Mouse (Mus musculus): ENCODE data around the gene Tdp1. TPM values are rescaled to one million over a fixed set of nuclear protein-coding genes. Genes with fewer than 3 reads are reported as not detected.
A peak's percentile ranks its signal among the peaks of the same experiment; 100 is the strongest.

The Tdp1 gene
- polyA plus RNA-seq, 1 experiment from 2014 or later = 51.3 TPM

- no peak for DNase-seq (ENCODE audit: low spot score)
- Histone ChIP-seq H3K9me3 (no peaks in the 10 kb centered on the region), H3K36me3 (peaks cover 42% of the 10 kb centered on the region), H3K27me3 (ENCODE audit: insufficient read depth, poor library complexity, severe bottlenecking) (no peaks in the 10 kb centered on the region), H3K27ac (no peak overlapping the region), H3K4me3 (no peak overlapping the region), H3K4me1 (peaks cover 19% of the 10 kb centered on the region; the same call in 1 of the 2 replicates)
- 87% methylated on average over 6 of the region's 6 CpGs for WGBS
Observed at GRCm38 (mm10) chr12:99939179-99939578, 54.9 kb downstream of the Tdp1 start.

DNA sequence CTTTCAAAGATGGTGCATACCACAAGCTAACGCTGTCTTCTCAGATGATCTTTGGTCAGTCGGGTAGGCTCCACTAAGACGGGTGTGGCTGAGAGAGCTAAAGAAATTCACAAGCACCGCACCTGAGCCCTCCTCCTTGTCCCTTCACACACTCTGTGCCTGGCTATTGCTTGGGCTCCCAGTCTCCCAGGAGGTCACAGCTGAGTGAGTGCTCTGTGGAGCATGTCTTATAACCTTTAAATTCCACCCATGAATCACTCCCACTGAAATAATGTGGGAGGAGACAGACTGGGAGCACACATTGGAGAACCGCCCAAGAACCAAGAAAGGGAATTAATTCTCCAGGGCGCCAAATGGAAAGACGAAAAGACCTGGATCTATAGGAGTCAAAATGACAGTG is 56.4 kb downstream of the Tdp1 start:
- 91% methylated on average over 7 of the region's 7 CpGs for WGBS
- DNase-seq (ENCODE audit: low spot score) = no peak
- Histone ChIP-seq H3K4me3 (no peak overlapping the region), H3K36me3 (peaks cover 34% of the 10 kb centered on the region), H3K4me1 (peaks cover 17% of the 10 kb centered on the region; the same call in 1 of the 2 replicates), H3K9me3 (no peaks in the 10 kb centered on the region), H3K27me3 (ENCODE audit: insufficient read depth, poor library complexity, severe bottlenecking) (no peaks in the 10 kb centered on the region), H3K27ac (no peak overlapping the region)

DNA sequence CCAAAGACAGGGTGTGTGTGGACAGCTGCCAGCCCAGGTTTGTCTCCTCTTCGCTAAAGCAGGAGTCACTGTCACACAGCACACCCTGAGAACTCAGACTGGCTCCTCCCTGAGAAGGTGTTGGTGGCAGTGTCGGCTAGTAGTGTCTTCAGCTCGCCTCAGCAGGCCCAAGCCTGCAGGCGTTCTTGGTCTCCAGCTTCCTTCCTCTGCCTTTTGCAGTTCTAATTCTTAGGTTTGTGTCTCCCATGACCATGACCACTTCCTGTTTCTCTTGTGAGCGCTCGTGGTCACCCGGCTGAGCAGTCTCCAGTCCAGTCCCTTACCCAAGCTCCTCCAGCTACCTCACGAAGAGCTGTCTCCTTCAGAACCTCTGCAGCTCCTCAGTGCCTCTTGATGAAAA is 58.1 kb downstream of the Tdp1 start:
- Histone ChIP-seq H3K4me3 (no peak overlapping the region), H3K4me1 (peaks cover 13% of the 10 kb centered on the region; the same call in 1 of the 2 replicates), H3K36me3 (peaks cover 31% of the 10 kb centered on the region), H3K27me3 (ENCODE audit: insufficient read depth, poor library complexity, severe bottlenecking) (no peaks in the 10 kb centered on the region), H3K27ac (no peak overlapping the region), H3K9me3 (no peaks in the 10 kb centered on the region)
- no peak for DNase-seq (ENCODE audit: low spot score)
- WGBS = 75% methylated on average over 8 of the region's 8 CpGs

GRCm38 (mm10) chr12:99952928-99953327 is 68.6 kb downstream of the Tdp1 start:
- no peak for DNase-seq (ENCODE audit: low spot score)
- H3K4me1 ChIP-seq = peaks cover 8% of the 10 kb centered on the region
- no peaks in the 10 kb centered on the region for H3K9me3 ChIP-seq
- H3K27me3 ChIP-seq (ENCODE audit: insufficient read depth, poor library complexity, severe bottlenecking) = no peaks in the 10 kb centered on the region
- no peak overlapping the region for H3K4me3 ChIP-seq
- H3K27ac ChIP-seq = no peak overlapping the region
- 59% methylated on average over 7 of the region's 7 CpGs for WGBS
- peaks cover 10% of the 10 kb centered on the region; the same call in 1 of the 2 replicates for H3K36me3 ChIP-seq

DNA sequence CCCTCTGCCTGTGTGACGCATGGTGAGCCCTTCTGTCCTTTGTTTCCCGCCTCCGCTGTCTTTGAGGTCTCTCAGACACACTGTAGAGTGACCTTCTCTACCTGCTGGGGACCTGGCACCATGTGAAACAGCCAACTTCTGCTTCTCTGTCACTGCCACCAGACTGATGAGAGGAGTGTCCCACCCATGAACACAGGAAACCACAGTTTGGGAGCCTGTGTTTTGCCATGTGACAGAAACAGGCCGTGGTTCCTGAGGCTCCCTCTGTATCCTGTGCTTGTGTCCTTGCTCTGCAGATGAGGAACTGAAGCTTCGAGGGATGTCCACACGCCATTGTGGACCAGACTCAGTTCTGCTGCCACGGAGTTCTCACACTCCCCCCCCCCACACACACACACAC is 72.1 kb downstream of the Tdp1 start:
- 78% methylated on average over 7 of the region's 7 CpGs for WGBS
- no peaks in the 10 kb centered on the region for H3K9me3 ChIP-seq
- no peak overlapping the region for H3K4me3 ChIP-seq
- H3K36me3 ChIP-seq = peaks cover 6% of the 10 kb centered on the region; the same call in 1 of the 2 replicates
- H3K27me3 ChIP-seq (ENCODE audit: insufficient read depth, poor library complexity, severe bottlenecking) = peaks cover 7% of the 10 kb centered on the region; the same call in 1 of the 2 replicates
- H3K27ac ChIP-seq = no peak overlapping the region
- peak; percentile 30 for DNase-seq (ENCODE audit: low spot score)
- peaks cover 14% of the 10 kb centered on the region for H3K4me1 ChIP-seq

- H3K4me3 ChIP-seq = no peak overlapping the region
- no peaks in the 10 kb centered on the region for H3K9me3 ChIP-seq
- WGBS = 76% methylated on average over 9 of the region's 9 CpGs
- no peak overlapping the region for H3K27ac ChIP-seq
- peaks cover 16% of the 10 kb centered on the region for H3K27me3 ChIP-seq (ENCODE audit: insufficient read depth, poor library complexity, severe bottlenecking)
- H3K36me3 ChIP-seq = peaks cover 6% of the 10 kb centered on the region; the same call in 1 of the 2 replicates
- peak; percentile 51 for DNase-seq (ENCODE audit: low spot score)
- peaks cover 9% of the 10 kb centered on the region; the same call in 1 of the 2 replicates for H3K4me1 ChIP-seq
Observed at GRCm38 (mm10) chr12:99958068-99959060, 74.0 kb downstream of the Tdp1 start.

- Histone ChIP-seq H3K4me3 (no peak overlapping the region), H3K4me1 (peaks cover 9% of the 10 kb centered on the region), H3K36me3 (peaks cover 6% of the 10 kb centered on the region; the same call in 1 of the 2 replicates), H3K27ac (no peak overlapping the region), H3K9me3 (no peaks in the 10 kb centered on the region), H3K27me3 (ENCODE audit: insufficient read depth, poor library complexity, severe bottlenecking) (peaks cover 25% of the 10 kb centered on the region)
- DNase-seq (ENCODE audit: low spot score) = peak; percentile 51
Observed at GRCm38 (mm10) chr12:99959291-99959690, 75.0 kb downstream of the Tdp1 start.

DNA sequence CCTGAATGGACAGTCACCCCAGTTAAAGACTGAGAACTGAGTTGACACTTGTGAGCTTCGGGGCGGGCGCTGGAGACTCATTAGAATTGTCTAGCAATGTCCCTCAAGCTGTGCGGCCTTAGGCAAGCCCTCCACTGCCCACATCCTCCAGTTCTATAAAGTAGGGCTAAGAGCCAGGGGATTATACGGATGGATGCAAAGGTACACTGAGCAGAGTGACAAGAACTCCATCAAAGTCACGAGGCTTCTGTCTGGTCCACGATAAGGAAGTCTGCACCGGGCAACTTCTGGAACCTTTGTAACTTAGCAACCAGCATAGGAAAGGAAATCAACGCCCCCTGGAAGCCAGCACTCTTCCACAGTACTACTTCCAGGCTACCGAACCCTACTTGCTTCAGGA is 75.6 kb downstream of the Tdp1 start:
- Histone ChIP-seq H3K4me3 (no peak overlapping the region), H3K27ac (no peak overlapping the region), H3K27me3 (ENCODE audit: insufficient read depth, poor library complexity, severe bottlenecking) (peaks cover 32% of the 10 kb centered on the region), H3K36me3 (peaks cover 6% of the 10 kb centered on the region; the same call in 1 of the 2 replicates), H3K4me1 (peaks cover 16% of the 10 kb centered on the region), H3K9me3 (no peaks in the 10 kb centered on the region)
- DNase-seq (ENCODE audit: low spot score) = peak; percentile 66
- WGBS = 28% methylated on average over 10 of the region's 10 CpGs

GRCm38 (mm10) chr12:99960675-99961074 is 76.4 kb downstream of the Tdp1 start:
- no peak for DNase-seq (ENCODE audit: low spot score)
- Histone ChIP-seq H3K27ac (no peak overlapping the region), H3K36me3 (0 out of 2 replicates have a peak, but pooled peaks cover 2% of the 10 kb centered on the region), H3K27me3 (ENCODE audit: insufficient read depth, poor library complexity, severe bottlenecking) (peaks cover 39% of the 10 kb centered on the region), H3K4me1 (peaks cover 23% of the 10 kb centered on the region), H3K4me3 (no peak overlapping the region), H3K9me3 (no peaks in the 10 kb centered on the region)
- WGBS = 78% methylated on average over 7 of the region's 7 CpGs

DNA sequence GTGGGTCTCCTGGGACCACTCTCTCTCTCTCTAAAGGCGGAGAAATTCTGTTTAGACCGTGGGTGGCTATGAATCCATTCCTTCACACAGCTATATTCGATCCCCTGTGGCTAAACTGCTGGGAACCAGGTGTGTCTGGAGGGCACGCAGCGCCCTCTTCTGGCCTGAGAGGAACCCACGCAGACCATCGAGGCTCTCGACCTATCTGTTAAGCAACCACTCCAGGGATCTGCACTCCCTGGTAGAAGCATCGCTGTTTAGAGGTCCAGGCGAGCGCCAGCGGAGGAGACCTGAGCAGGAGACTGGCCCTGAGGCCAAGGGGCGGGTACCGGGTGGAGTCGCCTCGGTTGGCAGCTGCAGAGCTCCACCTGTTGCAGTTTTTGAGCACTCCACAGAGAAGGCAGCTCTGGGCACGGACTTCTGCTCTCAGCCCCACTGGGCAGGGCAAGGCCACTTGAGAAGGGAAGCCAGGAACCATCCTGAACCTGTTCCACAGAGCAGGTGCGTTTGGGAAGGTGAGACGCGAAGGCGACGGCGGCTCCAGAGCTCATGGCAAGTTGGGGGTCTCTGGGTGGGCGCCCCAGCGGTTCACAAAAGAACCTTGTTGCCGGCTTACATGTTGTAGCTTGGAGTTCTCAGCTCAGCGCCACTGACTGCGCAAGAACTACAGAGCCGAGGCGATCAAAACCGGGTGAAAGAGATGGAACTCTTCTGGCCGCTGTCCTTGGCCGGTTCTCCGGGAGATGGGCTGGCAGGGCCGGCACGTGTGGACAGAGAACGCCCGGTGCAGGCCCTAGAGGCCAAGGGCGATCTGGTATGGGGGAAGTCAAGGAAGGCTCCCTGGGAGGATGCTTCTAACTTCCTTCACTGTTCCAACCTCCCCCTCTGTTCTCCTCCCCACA is 80.2 kb downstream of the Tdp1 start, which contains the start of gene Kcnk13:
TSS of gene Kcnk13 (plus strand) at position 199 of the 902 bp plus-strand sequence.
- peak; percentile 84 for DNase-seq (ENCODE audit: low spot score)
- H3K4me1 ChIP-seq = peaks cover 35% of the 10 kb centered on the region
- H3K4me3 ChIP-seq = peak within 1 kb of the TSS; percentile 65
- no peaks in the 10 kb centered on the region for H3K36me3 ChIP-seq
- 2% methylated on average over 39 of the region's 39 CpGs for WGBS
- no peaks in the 10 kb centered on the region for H3K9me3 ChIP-seq
- H3K27me3 ChIP-seq (ENCODE audit: insufficient read depth, poor library complexity, severe bottlenecking) = peaks cover 78% of the 10 kb centered on the region
- H3K27ac ChIP-seq = no peak within 1 kb of the TSS

DNA sequence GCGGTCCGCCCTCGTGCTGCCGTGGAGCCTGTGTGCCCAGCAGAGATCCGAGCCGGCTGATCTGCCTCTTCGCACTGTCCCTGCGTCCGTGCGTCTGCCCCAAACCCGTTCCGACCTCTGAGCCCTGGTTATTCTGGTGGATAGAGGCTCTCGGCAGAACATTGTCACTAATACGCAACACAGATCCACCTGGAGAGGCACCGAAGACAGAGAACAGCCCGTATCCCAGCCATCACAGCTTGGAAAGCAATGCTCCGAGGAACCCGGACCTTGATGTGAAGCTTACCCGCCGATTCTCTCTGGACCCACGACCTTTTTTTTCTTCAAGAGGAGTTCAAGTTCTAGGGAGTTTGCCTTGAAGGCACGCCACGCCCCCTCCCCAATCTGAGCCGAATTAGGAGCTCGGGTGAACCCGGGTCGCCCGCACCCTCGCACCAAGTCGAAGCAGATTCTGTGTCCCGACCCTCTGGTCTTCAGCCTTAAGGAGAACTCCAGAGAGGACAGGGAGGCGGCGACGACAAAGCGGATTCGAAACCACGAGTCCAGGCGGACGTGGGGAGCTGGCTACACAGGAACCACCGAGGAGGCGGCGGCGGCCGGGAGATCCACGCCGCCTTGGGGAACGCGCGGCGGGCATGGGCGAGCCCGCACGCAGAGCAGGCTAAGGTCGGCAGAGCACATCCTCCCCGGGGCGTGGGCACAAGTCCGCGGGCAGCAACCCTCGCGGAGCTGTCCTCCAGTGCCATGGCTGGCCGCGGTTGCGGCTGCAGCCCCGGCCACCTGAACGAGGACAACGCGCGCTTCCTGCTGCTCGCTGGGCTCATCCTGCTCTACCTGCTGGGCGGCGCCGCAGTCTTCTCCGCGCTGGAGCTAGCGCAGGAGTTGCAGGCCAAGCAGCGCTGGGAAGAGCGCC is 81.1 kb downstream of the Tdp1 start:
- H3K4me3 ChIP-seq = peak overlapping the region; percentile 65
- peaks cover 31% of the 10 kb centered on the region for H3K4me1 ChIP-seq
- no peaks in the 10 kb centered on the region for H3K9me3 ChIP-seq
- under 1% methylated on average over 77 of the region's 77 CpGs for WGBS
- H3K36me3 ChIP-seq = no peaks in the 10 kb centered on the region
- DNase-seq (ENCODE audit: low spot score) = peak; percentile 79
- peaks cover 84% of the 10 kb centered on the region for H3K27me3 ChIP-seq (ENCODE audit: insufficient read depth, poor library complexity, severe bottlenecking)
- H3K27ac ChIP-seq = no peak overlapping the region; the same call in 1 of the 2 replicates

Measured in heart, embryonic 10.5 days (tissue).